Mouse (Mus musculus) testis, postnatal 14 days (tissue): ENCODE results near the gene Rilp.

Source experiments
- DNase-seq: peaks from one replicate; pipeline ENCODE4 v3.0.0; 2021; ENCODE audit warnings: low spot score

Rilp gene

GRCm38 (mm10) chr11:75559870-75560504 is 50.1 kb downstream of the Rilp start:
- no peak for DNase-seq

DNA sequence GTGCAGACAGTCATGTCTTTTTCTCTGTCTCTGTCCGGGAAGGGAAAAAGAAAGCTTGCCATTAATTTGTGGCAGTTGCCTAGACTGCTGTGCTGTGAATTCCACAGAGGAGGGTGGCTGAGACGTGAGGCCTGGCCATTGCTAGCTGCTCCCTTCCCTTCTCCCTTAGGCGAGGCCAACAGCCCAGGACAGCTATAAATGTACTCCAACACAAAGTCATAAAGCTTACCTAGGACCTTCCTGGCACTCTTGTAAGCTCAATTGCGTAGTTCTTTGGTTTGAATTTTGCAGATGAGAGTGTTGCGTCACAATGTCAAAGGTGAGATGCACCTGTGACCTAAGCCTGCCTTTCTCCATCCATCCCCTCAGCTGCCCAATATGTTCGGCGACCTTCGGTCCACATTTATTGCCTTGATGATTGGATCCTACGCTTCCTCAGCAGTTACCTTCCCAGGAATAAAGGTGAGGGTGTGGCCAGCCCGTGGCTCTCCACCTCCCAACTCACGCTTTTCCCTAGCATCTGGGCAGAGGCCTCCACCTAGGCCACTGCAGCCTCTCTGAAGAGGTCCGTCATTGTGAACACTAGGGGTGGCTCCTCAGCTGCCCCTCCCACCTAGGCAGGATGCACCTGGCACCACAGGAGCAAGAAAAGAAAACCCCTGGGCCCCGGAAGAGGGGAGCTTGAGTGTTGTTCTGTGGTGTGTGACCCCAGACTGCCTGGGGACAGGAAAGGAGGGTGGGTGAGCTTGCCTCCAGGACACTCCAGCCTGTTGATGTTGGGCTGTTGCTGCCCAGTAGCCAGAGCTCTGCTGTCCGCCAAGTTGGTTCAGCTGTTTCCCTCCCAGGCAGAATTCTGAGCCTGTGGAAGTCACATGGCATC is 50.9 kb downstream of the Rilp start:
- no peak for DNase-seq

GRCm38 (mm10) chr11:75561410-75561791 is 51.5 kb downstream of the Rilp start:
- no peak for DNase-seq
